Mouse (Mus musculus): Measurements from ENCODE around the gene Miox. TPM values are rescaled to one million over a fixed set of nuclear protein-coding genes. Genes with fewer than 3 reads are reported as not detected.

Gene Miox
- total and polyA plus RNA-seq, 3 experiments = not detected

GRCm38 (mm10) chr15:89351302-89351701 is 17.1 kb downstream of the Miox start:
- Histone ChIP-seq H3K9ac (ENCODE audit: control insufficient read depth, low read depth, low read length, poor library complexity, severe bottlenecking) (no peak overlapping the region), H3K36me3 (ENCODE audit: control insufficient read depth in 1 of 2, insufficient read depth in 2 of 2, low read length in 2 of 2) (no peaks in the 10 kb centered on the region)
- TF ChIP-seq POLR2AphosphoS2 (IDR thresholded peaks at IDR 0.05; ENCODE audit: low read length) = no peak
- no peak for TF ChIP-seq NELFE (IDR thresholded peaks at IDR 0.05; ENCODE audit: low read depth, low read length)
- TF ChIP-seq MEF2A (IDR thresholded peaks at IDR 0.05; ENCODE audit: extremely low read depth, insufficient replicate concordance, low read depth, low read length, poor library complexity, severe bottlenecking) = no peak

DNA sequence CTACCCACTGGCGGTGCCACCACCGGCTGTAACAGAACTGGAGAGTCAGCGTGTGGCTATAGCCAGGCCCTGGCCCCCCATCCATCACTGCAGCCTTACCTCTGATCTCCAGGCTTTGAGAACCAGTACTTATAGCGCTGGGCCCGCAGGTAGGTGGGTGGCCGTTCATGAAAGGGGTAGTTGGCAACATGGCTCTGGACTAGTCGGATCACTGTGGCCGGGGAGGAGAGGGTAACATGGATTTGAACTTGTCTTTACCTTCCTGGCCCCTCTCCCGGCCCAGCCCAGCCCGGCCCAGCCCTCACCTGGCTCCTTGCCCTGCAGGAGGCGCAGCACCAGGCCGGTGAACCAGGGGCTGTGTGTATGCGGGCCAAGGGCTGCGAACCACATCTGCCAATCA is 17.9 kb downstream of the Miox start:
- Histone ChIP-seq H3K9ac (ENCODE audit: control insufficient read depth, low read depth, low read length, poor library complexity, severe bottlenecking) (no peak overlapping the region), H3K27ac (ENCODE audit: control insufficient read depth, low read depth, low read length) (no peak overlapping the region), H3K9me3 (replicated peaks; ENCODE audit: insufficient read depth, low read length) (no peaks in the 10 kb centered on the region), H3K79me2 (ENCODE audit: control insufficient read depth, insufficient read depth, low read length, poor library complexity) (peaks cover 25% of the 10 kb centered on the region), H3K27me3 (ENCODE audit: control insufficient read depth in 1 of 2, insufficient read depth in 2 of 2, low read length in 2 of 2) (no peaks in the 10 kb centered on the region), H3K36me3 (ENCODE audit: control insufficient read depth in 1 of 2, insufficient read depth in 2 of 2, low read length in 2 of 2) (peaks cover 0 to 3% of the 10 kb centered on the region in 2 experiments; a peak in 2 of 4 replicates), H3K4me1 (ENCODE audit: control insufficient read depth in 1 of 2, insufficient read depth in 2 of 2, low read length in 2 of 2) (peaks cover 2 to 4% of the 10 kb centered on the region in 2 experiments; a peak in 3 of 4 replicates), H3K4me3 (ENCODE audit: control insufficient read depth in 1 of 2, insufficient read depth in 1 of 2, low read depth in 2 of 2, low read length in 2 of 2) (no peak overlapping the region)
- TF ChIP-seq JUND (IDR thresholded peaks at IDR 0.05; ENCODE audit: low read depth, low read length) (no peak), SMC3 (IDR thresholded peaks at IDR 0.05; ENCODE audit: low read depth, low read length) (no peak), CHD2 (IDR thresholded peaks at IDR 0.05; ENCODE audit: low read length) (no peak), MYB (IDR thresholded peaks at IDR 0.05; ENCODE audit: low read depth, low read length) (no peak), POLR2AphosphoS2 (IDR thresholded peaks at IDR 0.05; ENCODE audit: low read length) (no peak), BHLHE40 (IDR thresholded peaks at IDR 0.05; ENCODE audit: borderline replicate concordance, low read depth, low read length) (no peak), MXI1 (IDR thresholded peaks at IDR 0.05; ENCODE audit: low read depth, low read length) (no peak), MAFK (IDR thresholded peaks at IDR 0.05; ENCODE audit: borderline replicate concordance, low read depth, low read length) (no peak)
- DNase-seq (ENCODE audit: low read depth, low spot score) = no peak

More at GRCm38 (mm10) chr15:89351302-89351701, 17.1 kb downstream of the Miox start:
- peaks cover 18% of the 10 kb centered on the region for H3K79me2 ChIP-seq (ENCODE audit: control insufficient read depth, insufficient read depth, low read length, poor library complexity)
- no peak overlapping the region for H3K4me3 ChIP-seq (ENCODE audit: control insufficient read depth in 1 of 2, insufficient read depth in 1 of 2, low read depth in 2 of 2, low read length in 2 of 2)
- no peaks in the 10 kb centered on the region for H3K27me3 ChIP-seq (ENCODE audit: control insufficient read depth in 1 of 2, insufficient read depth in 2 of 2, low read length in 2 of 2)
- no peak for DNase-seq (ENCODE audit: low read depth, low spot score)
- H3K9me3 ChIP-seq (replicated peaks; ENCODE audit: insufficient read depth, low read length) = no peaks in the 10 kb centered on the region
- H3K27ac ChIP-seq (ENCODE audit: control insufficient read depth, low read depth, low read length) = no peak overlapping the region
- peaks cover 0 to 4% of the 10 kb centered on the region in 2 experiments; a peak in 1 of 4 replicates for H3K4me1 ChIP-seq (ENCODE audit: control insufficient read depth in 1 of 2, insufficient read depth in 2 of 2, low read length in 2 of 2)

DNA sequence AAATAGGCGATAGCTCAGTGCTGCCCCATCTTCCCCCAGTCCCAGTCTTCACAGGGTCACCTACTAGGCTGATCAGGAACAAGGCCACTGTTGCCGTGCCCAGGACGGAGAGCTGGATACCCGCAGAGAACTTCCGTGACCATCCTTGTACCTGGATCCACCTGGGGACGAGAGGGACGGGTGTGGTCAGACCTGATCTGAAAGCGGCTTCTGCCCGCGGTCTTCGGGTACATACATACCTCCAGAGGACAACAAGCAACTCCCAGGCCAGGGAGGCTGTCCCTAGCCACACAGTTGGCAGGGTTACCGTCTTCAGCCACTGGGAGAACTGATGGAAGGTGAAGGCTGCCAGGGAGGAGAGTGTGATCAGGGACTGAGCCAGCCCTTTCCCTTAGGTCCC is 18.6 kb downstream of the Miox start:
- no peaks in the 10 kb centered on the region for H3K27me3 ChIP-seq (ENCODE audit: control insufficient read depth in 1 of 2, insufficient read depth in 2 of 2, low read length in 2 of 2)
- DNase-seq (ENCODE audit: low read depth, low spot score) = no peak
- H3K79me2 ChIP-seq (ENCODE audit: control insufficient read depth, insufficient read depth, low read length, poor library complexity) = peaks cover 31% of the 10 kb centered on the region
- no peak overlapping the region for H3K4me3 ChIP-seq (ENCODE audit: control insufficient read depth in 1 of 2, insufficient read depth in 1 of 2, low read depth in 2 of 2, low read length in 2 of 2)
- TF ChIP-seq ZMIZ1 (IDR thresholded peaks at IDR 0.05; ENCODE audit: low read depth, low read length) (no peak), MAFK (IDR thresholded peaks at IDR 0.05; ENCODE audit: borderline replicate concordance, low read depth, low read length) (no peak), MXI1 (IDR thresholded peaks at IDR 0.05; ENCODE audit: low read depth, low read length) (no peak), BHLHE40 (IDR thresholded peaks at IDR 0.05; ENCODE audit: borderline replicate concordance, low read depth, low read length) (no peak), NRF1 (IDR thresholded peaks at IDR 0.05; ENCODE audit: insufficient read depth, low read depth, low read length, poor library complexity, severe bottlenecking) (no peak), ELF1 (IDR thresholded peaks at IDR 0.05; ENCODE audit: low read depth, low read length) (no peak), MAX (IDR thresholded peaks at IDR 0.05; ENCODE audit: low read length) (no peak), SIN3A (IDR thresholded peaks at IDR 0.05; ENCODE audit: low read length) (no peak), RCOR1 (IDR thresholded peaks at IDR 0.05; ENCODE audit: low read depth, low read length) (no peak), NELFE (IDR thresholded peaks at IDR 0.05; ENCODE audit: low read depth, low read length) (no peak), MEF2A (IDR thresholded peaks at IDR 0.05; ENCODE audit: extremely low read depth, insufficient replicate concordance, low read depth, low read length, poor library complexity, severe bottlenecking) (no peak)
- H3K36me3 ChIP-seq (ENCODE audit: control insufficient read depth in 1 of 2, insufficient read depth in 2 of 2, low read length in 2 of 2) = peaks cover 0 to 11% of the 10 kb centered on the region in 2 experiments; a peak in 3 of 4 replicates
- H3K9ac ChIP-seq (ENCODE audit: control insufficient read depth, low read depth, low read length, poor library complexity, severe bottlenecking) = no peak overlapping the region
- peaks cover 8 to 11% of the 10 kb centered on the region in 2 experiments; a peak in 3 of 4 replicates for H3K4me1 ChIP-seq (ENCODE audit: control insufficient read depth in 1 of 2, insufficient read depth in 2 of 2, low read length in 2 of 2)
- no peaks in the 10 kb centered on the region for H3K9me3 ChIP-seq (replicated peaks; ENCODE audit: insufficient read depth, low read length)
- no peak overlapping the region for H3K27ac ChIP-seq (ENCODE audit: control insufficient read depth, low read depth, low read length)

Data from MEL (cell line).